Mouse (Mus musculus) MEL (cell line): ENCODE results near the gene Ugt1a10. TPM values are rescaled to one million over a fixed set of nuclear protein-coding genes. Genes with fewer than 3 reads are reported as not detected.

ENCODE experiments used
- DNase-seq: peaks from one replicate; pipeline ENCODE4 v3.0.0; 2011; ENCODE audit warnings: low read depth, low spot score
- H3K27ac ChIP-seq: 2 replicates; pipeline ENCODE4 v1.5.1; 2012; ENCODE audit warnings: low read depth, mild to moderate bottlenecking, control low read depth, low read length, moderate library complexity; ENCODE audit not compliant: control insufficient read depth
- H3K27me3 ChIP-seq, 2 experiments: fragments of 150-350 bp in 1 of 2; sonication (generic) in 1 of 2; 2 replicates each; pipeline ENCODE4 v1.6.1; 2012; ENCODE audit warnings: low read length in 2 of 2, mild to moderate bottlenecking in 2 of 2, improper control_type of control experiment in 1 of 2, moderate library complexity in 1 of 2; ENCODE audit not compliant: insufficient read depth in 2 of 2, control insufficient read depth in 1 of 2
- H3K36me3 ChIP-seq, 2 experiments: 2 replicates each; pipeline ENCODE4 v1.6.1; 2012 to 2014; ENCODE audit warnings: low read length in 2 of 2, improper control_type of control experiment in 1 of 2, inconsistent platforms in 1 of 2, mild to moderate bottlenecking in 1 of 2; ENCODE audit not compliant: insufficient read depth in 2 of 2, control insufficient read depth in 1 of 2
- H3K4me1 ChIP-seq, 2 experiments: fragments of 150-350 bp in 1 of 2; sonication (generic) in 1 of 2; 2 replicates each; pipeline ENCODE4 v1.6.1; 2012; ENCODE audit warnings: low read length in 2 of 2, improper control_type of control experiment in 1 of 2, mild to moderate bottlenecking in 1 of 2; ENCODE audit not compliant: insufficient read depth in 2 of 2, control insufficient read depth in 1 of 2
- H3K4me3 ChIP-seq, 2 experiments: fragments of 150-350 bp in 1 of 2; sonication (generic) in 1 of 2; 2 replicates each; pipeline ENCODE4 v1.5.1; 2012; ENCODE audit warnings: low read depth in 2 of 2, low read length in 2 of 2, mild to moderate bottlenecking in 2 of 2, moderate library complexity in 2 of 2, control low read depth in 1 of 2, improper control_type of control experiment in 1 of 2; ENCODE audit not compliant: control insufficient read depth in 1 of 2, insufficient read depth in 1 of 2
- H3K79me2 ChIP-seq: 2 replicates; pipeline ENCODE4 v1.6.1; 2012; ENCODE audit warnings: mild to moderate bottlenecking, low read length, moderate library complexity; ENCODE audit not compliant: control insufficient read depth, poor library complexity, insufficient read depth
- H3K9ac ChIP-seq: 2 replicates; pipeline ENCODE4 v1.6.1; 2012; ENCODE audit warnings: low read depth, mild to moderate bottlenecking, control low read depth, low read length, moderate library complexity; ENCODE audit not compliant: control insufficient read depth, poor library complexity, severe bottlenecking
- H3K9me3 ChIP-seq: fragments of 150-350 bp; sonication (generic); replicated peaks from 2 replicates; pipeline ENCODE4 v1.6.1; 2012; ENCODE audit warnings: mild to moderate bottlenecking, low read length, improper control_type of control experiment, moderate library complexity; ENCODE audit not compliant: insufficient read depth
- EP300 ChIP-seq, 2 experiments: IDR thresholded peaks; 2 replicates each; pipeline ENCODE4 v1.6.1; 2011; ENCODE audit warnings: improper control_type of control experiment in 2 of 2, low read length in 2 of 2, low read depth in 1 of 2, mild to moderate bottlenecking in 1 of 2
- ETS1 ChIP-seq: IDR thresholded peaks from 2 replicates; pipeline ENCODE4 v1.6.1; 2012; ENCODE audit warnings: low read depth, mild to moderate bottlenecking, inconsistent platforms, low read length, improper control_type of control experiment, moderate library complexity
- KAT2A ChIP-seq: conservative IDR thresholded peaks from 2 replicates; pipeline ENCODE4 v1.6.1; 2012; ENCODE audit warnings: low read depth, low read length, improper control_type of control experiment, inconsistent platforms
- MAZ ChIP-seq: IDR thresholded peaks from 2 replicates; pipeline ENCODE4 v1.6.1; 2012; ENCODE audit warnings: low read depth, mild to moderate bottlenecking, inconsistent platforms, low read length, improper control_type of control experiment
- MXI1 ChIP-seq: IDR thresholded peaks from 2 replicates; pipeline ENCODE4 v1.6.1; 2011; ENCODE audit warnings: mild to moderate bottlenecking, low read depth, low read length, improper control_type of control experiment
- MYB ChIP-seq: IDR thresholded peaks from 2 replicates; pipeline ENCODE4 v1.6.1; 2011; ENCODE audit warnings: mild to moderate bottlenecking, low read depth, low read length, improper control_type of control experiment
- NELFE ChIP-seq: IDR thresholded peaks from 2 replicates; pipeline ENCODE4 v1.6.1; 2011; ENCODE audit warnings: low read depth, low read length, improper control_type of control experiment
- NRF1 ChIP-seq: IDR thresholded peaks from 2 replicates; pipeline ENCODE4 v1.6.1; 2014; ENCODE audit warnings: low read depth, mild to moderate bottlenecking, inconsistent platforms, low read length, improper control_type of control experiment, moderate library complexity; ENCODE audit not compliant: poor library complexity, insufficient read depth, severe bottlenecking
- RCOR1 ChIP-seq: IDR thresholded peaks from 2 replicates; pipeline ENCODE4 v1.6.1; 2012; ENCODE audit warnings: low read depth, mild to moderate bottlenecking, inconsistent platforms, low read length, improper control_type of control experiment
- SIN3A ChIP-seq: IDR thresholded peaks from 2 replicates; pipeline ENCODE4 v1.6.1; 2012; ENCODE audit warnings: low read length, improper control_type of control experiment, inconsistent platforms
- TAL1 ChIP-seq: IDR thresholded peaks from 2 replicates; pipeline ENCODE4 v1.6.1; 2012; ENCODE audit warnings: mild to moderate bottlenecking, inconsistent platforms, low read length, moderate library complexity, mixed read lengths
- UBTF ChIP-seq: IDR thresholded peaks from 2 replicates; pipeline ENCODE4 v1.6.1; 2012; ENCODE audit warnings: low read depth, mild to moderate bottlenecking, inconsistent platforms, low read length, improper control_type of control experiment, moderate library complexity, borderline replicate concordance; ENCODE audit not compliant: insufficient read depth
- USF1 ChIP-seq: IDR thresholded peaks from 2 replicates; pipeline ENCODE4 v1.6.1; 2014; ENCODE audit warnings: low read depth, mild to moderate bottlenecking, inconsistent platforms, low read length, improper control_type of control experiment, moderate library complexity
- ZKSCAN1 ChIP-seq: IDR thresholded peaks from 2 replicates; pipeline ENCODE4 v1.6.1; 2012; ENCODE audit warnings: low read depth, mild to moderate bottlenecking, inconsistent platforms, low read length, improper control_type of control experiment, moderate library complexity
- ZNF384 ChIP-seq: IDR thresholded peaks from 2 replicates; pipeline ENCODE4 v1.6.1; 2012; ENCODE audit warnings: low read depth, mild to moderate bottlenecking, inconsistent platforms, low read length, improper control_type of control experiment
- polyA plus RNA-seq, 2 experiments: library from polyadenylated mRNA; stranded (reverse) in 1 of 2; unstranded in 1 of 2; fragments of >175 nt in 1 of 2; fragments of >200 nt in 1 of 2; gene quantifications; 2 replicates each; pipeline versions ENCODE4 v1.2.1 to v1.2.4; 2012; ENCODE audit warnings: low replicate concordance in 2 of 2, low read depth in 1 of 2; ENCODE audit not compliant: insufficient read length in 2 of 2, insufficient read depth in 1 of 2, missing spikeins in 1 of 2
- total RNA-seq: library from RNA; depleted of rRNA; stranded (reverse); fragments of 300-350 nt; gene quantifications from 2 replicates; pipeline ENCODE4 v1.2.3, GENCODE M21; 2012

The Ugt1a10 gene
- total and polyA plus RNA-seq, 3 experiments = not detected

DNA sequence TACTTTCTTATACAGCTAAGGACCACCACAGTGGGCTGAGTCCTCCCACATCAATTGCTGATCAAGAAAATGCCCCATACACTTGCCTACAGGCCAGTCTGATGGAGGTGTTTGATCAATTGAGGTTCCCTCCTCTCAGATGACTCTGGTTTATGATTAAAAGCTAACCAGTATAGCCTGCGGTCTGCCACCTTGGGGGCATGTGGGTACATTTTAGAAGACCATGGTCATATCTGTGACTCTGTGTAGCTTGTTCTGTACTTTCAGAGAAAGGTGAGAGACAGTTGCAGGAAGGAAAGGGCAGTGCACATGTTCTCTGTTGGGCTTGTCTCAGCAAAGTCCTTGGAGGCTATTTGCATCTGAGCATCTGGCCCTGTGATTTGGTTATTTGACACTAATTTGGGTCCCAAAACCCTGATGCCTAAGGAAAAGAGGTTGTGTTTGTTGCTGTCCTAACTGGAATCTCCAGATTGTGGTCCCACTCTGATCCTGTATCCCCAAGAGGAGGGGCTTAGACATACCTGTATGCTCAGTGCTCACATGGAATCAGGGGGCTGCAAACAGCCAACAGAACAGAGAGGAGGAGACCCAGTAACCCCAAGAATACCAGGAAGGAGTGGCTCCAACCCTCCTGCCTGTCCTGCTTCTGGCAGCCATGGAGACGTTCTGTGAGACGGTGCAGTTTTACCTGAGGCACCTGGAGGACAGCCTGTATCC lies 177.6 kb downstream of the Ugt1a10 start:
- Histone ChIP-seq H3K4me3 (no peak overlapping the region), H3K4me1 (no peaks in the 10 kb centered on the region), H3K9me3 (no peaks in the 10 kb centered on the region), H3K27ac (no peak overlapping the region), H3K79me2 (no peaks in the 10 kb centered on the region), H3K27me3 (no peaks in the 10 kb centered on the region), H3K36me3 (no peaks in the 10 kb centered on the region), H3K9ac (no peak overlapping the region)
- no peak for TF ChIP-seq SIN3A
- no peak for DNase-seq

DNA sequence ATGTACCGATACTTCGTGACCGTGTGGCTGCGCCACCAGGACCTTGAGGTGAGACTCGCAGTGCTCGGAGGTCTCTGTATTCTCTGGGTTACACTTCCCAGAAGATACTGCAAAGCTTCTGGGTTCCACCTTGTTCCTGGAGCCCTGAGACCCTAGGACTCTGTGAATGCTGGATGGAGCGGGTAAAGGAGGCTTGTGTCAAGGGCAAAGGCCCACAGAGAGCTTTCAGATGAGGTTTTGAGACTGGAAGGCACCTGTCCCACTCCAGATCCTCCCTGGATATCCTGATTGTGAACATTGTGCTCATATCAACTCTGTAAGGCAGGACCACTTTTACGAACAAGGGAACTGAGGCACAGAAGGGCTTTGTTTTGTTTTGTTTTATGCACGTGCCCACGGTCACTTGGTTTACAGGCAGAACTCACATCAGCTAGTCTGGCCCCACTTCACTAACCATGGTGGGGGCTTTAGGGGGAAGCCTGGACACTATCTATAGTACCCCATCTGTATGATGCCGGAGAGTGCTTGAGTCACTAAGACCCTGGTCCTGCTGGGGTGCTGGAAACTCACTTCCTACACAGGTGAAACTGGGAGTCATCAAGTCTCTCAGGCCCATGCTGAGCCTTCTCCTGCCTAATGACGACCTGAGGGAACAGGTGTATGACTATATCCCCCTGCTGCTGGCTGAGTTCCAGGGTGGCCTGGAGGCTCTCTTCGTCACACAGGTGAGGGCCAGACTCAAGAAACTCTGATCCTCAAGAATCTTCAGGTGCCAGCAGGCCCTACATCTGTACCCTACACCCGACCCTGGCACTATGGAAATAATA lies 178.4 kb downstream of the Ugt1a10 start:
- Histone ChIP-seq H3K36me3 (no peaks in the 10 kb centered on the region), H3K9ac (no peak overlapping the region), H3K27ac (no peak overlapping the region), H3K4me1 (no peaks in the 10 kb centered on the region), H3K27me3 (no peaks in the 10 kb centered on the region), H3K79me2 (no peaks in the 10 kb centered on the region), H3K4me3 (no peak overlapping the region), H3K9me3 (no peaks in the 10 kb centered on the region)
- no peak for TF ChIP-seq NRF1
- no peak for TF ChIP-seq MYB
- no peak for TF ChIP-seq MXI1
- TF ChIP-seq EP300 (IDR thresholded peaks at IDR 0.05; ENCODE audit: low read depth in 1 of 2, low read length in 2 of 2) = no peak
- TF ChIP-seq NELFE = no peak
- TF ChIP-seq ZNF384 = no peak
- DNase-seq = no peak

DNA sequence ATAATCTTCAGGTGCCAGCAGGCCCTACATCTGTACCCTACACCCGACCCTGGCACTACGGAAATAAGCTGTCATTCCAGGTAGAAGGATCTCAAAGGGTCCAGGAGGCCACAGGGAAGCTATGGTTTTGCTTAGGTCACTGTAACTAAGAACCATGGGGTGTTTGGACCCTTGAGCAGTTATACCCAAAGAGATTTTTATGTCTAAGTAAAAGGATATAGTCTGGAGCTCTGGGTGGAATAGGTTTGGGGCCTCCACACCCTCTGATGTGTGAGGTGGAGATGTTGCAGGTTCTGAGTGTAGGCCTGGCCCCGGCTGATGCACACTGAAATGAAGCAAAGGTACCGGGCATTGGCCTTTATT lies 179.0 kb downstream of the Ugt1a10 start:
- no peak overlapping the region for H3K4me3 ChIP-seq
- no peaks in the 10 kb centered on the region for H3K4me1 ChIP-seq
- H3K79me2 ChIP-seq = no peaks in the 10 kb centered on the region
- no peaks in the 10 kb centered on the region for H3K27me3 ChIP-seq
- H3K36me3 ChIP-seq = no peaks in the 10 kb centered on the region
- no peak for TF ChIP-seq ZKSCAN1
- no peak for TF ChIP-seq KAT2A
- TF ChIP-seq USF1 = no peak
- no peak for TF ChIP-seq RCOR1
- TF ChIP-seq ETS1 = no peak
- TF ChIP-seq TAL1 = no peak
- no peak for TF ChIP-seq MAZ
- no peak for TF ChIP-seq SIN3A
- TF ChIP-seq NRF1 = no peak
- no peak for TF ChIP-seq UBTF
- no peak for DNase-seq
- H3K27ac ChIP-seq = no peak overlapping the region
- no peak overlapping the region for H3K9ac ChIP-seq
- no peaks in the 10 kb centered on the region for H3K9me3 ChIP-seq
